Mouse (Mus musculus): ENCODE measurements around the gene Rbm20. TPM values are rescaled to one million over a fixed set of nuclear protein-coding genes. Genes with fewer than 3 reads are reported as not detected.

Gene Rbm20
- total and polyA plus RNA-seq, 3 experiments, result 37.3 to 58.6 TPM; not detected in 1

DNA sequence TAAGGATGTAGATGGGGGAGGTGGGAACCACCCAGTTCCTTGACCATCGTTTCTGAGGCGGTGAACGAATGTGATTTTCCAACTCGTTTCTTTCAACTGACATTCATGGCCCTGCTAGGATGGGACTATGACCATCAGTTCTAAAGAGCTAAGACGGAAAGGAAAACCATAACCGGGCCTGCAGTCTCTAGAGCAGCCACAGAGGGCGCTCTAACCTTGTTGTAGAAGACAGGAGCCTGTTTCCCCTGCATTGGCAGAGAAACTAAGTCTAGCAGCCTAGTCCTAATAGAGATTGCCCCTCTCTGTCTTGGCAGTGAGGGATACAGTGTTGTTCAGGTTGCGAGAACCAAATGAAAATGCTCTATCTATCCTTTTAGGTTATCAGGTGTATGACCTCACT, 164.8 kb downstream of the Rbm20 start:
- Histone ChIP-seq H3K9me3 (replicated peaks; ENCODE audit: insufficient read depth, low read length) (no peaks in the 10 kb centered on the region), H3K36me3 (ENCODE audit: control insufficient read depth in 1 of 2, insufficient read depth in 2 of 2, low read length in 2 of 2) (peaks cover 2 to 3% of the 10 kb centered on the region in 2 experiments; a peak in 3 of 4 replicates), H3K9ac (ENCODE audit: control insufficient read depth, low read depth, low read length, poor library complexity, severe bottlenecking) (no peak overlapping the region), H3K4me1 (ENCODE audit: control insufficient read depth in 1 of 2, insufficient read depth in 2 of 2, low read length in 2 of 2) (no peaks in the 10 kb centered on the region; a peak in 1 of 4 replicates), H3K27me3 (ENCODE audit: control insufficient read depth in 1 of 2, insufficient read depth in 2 of 2, low read length in 2 of 2) (no peaks in the 10 kb centered on the region), H3K79me2 (ENCODE audit: control insufficient read depth, insufficient read depth, low read length, poor library complexity) (no peaks in the 10 kb centered on the region), H3K4me3 (ENCODE audit: control insufficient read depth in 1 of 2, insufficient read depth in 1 of 2, low read depth in 2 of 2, low read length in 2 of 2) (no peak overlapping the region), H3K27ac (ENCODE audit: control insufficient read depth, low read depth, low read length) (no peak overlapping the region)
- DNase-seq (ENCODE audit: low read depth, low spot score), result peak; percentile 72
- no peak for TF ChIP-seq ELF1 (IDR thresholded peaks at IDR 0.05; ENCODE audit: low read depth, low read length)
- TF ChIP-seq MYB (IDR thresholded peaks at IDR 0.05; ENCODE audit: low read depth, low read length), result no peak
- TF ChIP-seq CTCF (IDR thresholded peaks at IDR 0.05 in 2 of 3, conservative IDR thresholded peaks at IDR 0.05 in 1 of 3; ENCODE audit: control insufficient read depth in 1 of 3, insufficient read depth in 1 of 3, low read depth in 2 of 3, low read length in 3 of 3, poor library complexity in 1 of 3, severe bottlenecking in 1 of 3), result peak; percentile 84 to 91 (median 85)
- no peak for TF ChIP-seq GATA1 (IDR thresholded peaks at IDR 0.05; ENCODE audit: low read depth, low read length)
- TF ChIP-seq ZKSCAN1 (IDR thresholded peaks at IDR 0.05; ENCODE audit: low read depth, low read length), result no peak
- TF ChIP-seq TAL1 (IDR thresholded peaks at IDR 0.05; ENCODE audit: low read length), result no peak
- peak; percentile 76 for TF ChIP-seq ZC3H11A (IDR thresholded peaks at IDR 0.05; ENCODE audit: low read depth, low read length)
- TF ChIP-seq KAT2A (conservative IDR thresholded peaks at IDR 0.05; ENCODE audit: low read depth, low read length), result no peak
- peak; percentile 77 for TF ChIP-seq RAD21 (IDR thresholded peaks at IDR 0.05; ENCODE audit: low read depth, low read length)
- peak; percentile 60 for TF ChIP-seq SMC3 (IDR thresholded peaks at IDR 0.05; ENCODE audit: low read depth, low read length)
- no peak for TF ChIP-seq POLR2A (IDR thresholded peaks at IDR 0.05; ENCODE audit: control insufficient read depth in 1 of 2, insufficient read depth in 1 of 2, low read depth in 1 of 2, low read length in 2 of 2, poor library complexity in 1 of 2)

DNA sequence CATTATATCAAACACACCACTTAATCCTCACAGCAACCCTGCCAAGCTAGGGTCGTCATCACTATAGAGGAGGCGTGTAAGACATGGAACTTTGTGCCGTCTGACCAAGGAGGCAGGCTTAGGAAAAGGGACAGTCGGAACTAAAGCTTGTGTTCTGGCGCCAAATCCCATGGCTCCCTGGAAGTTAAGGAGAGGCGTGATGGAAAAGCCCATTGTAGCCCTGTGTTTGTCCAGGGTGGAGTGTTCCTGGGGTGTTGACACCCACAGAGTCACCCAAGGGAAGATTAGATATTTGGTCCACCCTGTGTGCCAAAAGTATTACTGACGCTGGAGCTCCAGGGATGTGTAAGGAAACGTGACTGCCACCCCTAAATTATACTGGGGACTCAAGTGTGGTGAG, 166.9 kb downstream of the Rbm20 start:
- peaks cover 3 to 10% of the 10 kb centered on the region in 2 experiments for H3K4me1 ChIP-seq (ENCODE audit: control insufficient read depth in 1 of 2, insufficient read depth in 2 of 2, low read length in 2 of 2)
- H3K79me2 ChIP-seq (ENCODE audit: control insufficient read depth, insufficient read depth, low read length, poor library complexity), result no peaks in the 10 kb centered on the region
- H3K4me3 ChIP-seq (ENCODE audit: control insufficient read depth in 1 of 2, insufficient read depth in 1 of 2, low read depth in 2 of 2, low read length in 2 of 2), result no peak overlapping the region
- no peak for TF ChIP-seq MAX (IDR thresholded peaks at IDR 0.05; ENCODE audit: low read length)
- TF ChIP-seq BHLHE40 (IDR thresholded peaks at IDR 0.05; ENCODE audit: borderline replicate concordance, low read depth, low read length), result no peak
- no peak for TF ChIP-seq EP300 (IDR thresholded peaks at IDR 0.05; ENCODE audit: low read depth in 1 of 2, low read length in 2 of 2)
- no peak for TF ChIP-seq RAD21 (IDR thresholded peaks at IDR 0.05; ENCODE audit: low read depth, low read length)
- no peak for TF ChIP-seq CTCF (IDR thresholded peaks at IDR 0.05 in 2 of 3, conservative IDR thresholded peaks at IDR 0.05 in 1 of 3; ENCODE audit: control insufficient read depth in 1 of 3, insufficient read depth in 1 of 3, low read depth in 2 of 3, low read length in 3 of 3, poor library complexity in 1 of 3, severe bottlenecking in 1 of 3)
- no peak for TF ChIP-seq MAFK (IDR thresholded peaks at IDR 0.05; ENCODE audit: borderline replicate concordance, low read depth, low read length)
- TF ChIP-seq TCF12 (IDR thresholded peaks at IDR 0.05; ENCODE audit: low read depth, low read length), result no peak
- no peak for TF ChIP-seq CHD2 (IDR thresholded peaks at IDR 0.05; ENCODE audit: low read length)
- no peak for TF ChIP-seq ZC3H11A (IDR thresholded peaks at IDR 0.05; ENCODE audit: low read depth, low read length)
- no peak for TF ChIP-seq UBTF (IDR thresholded peaks at IDR 0.05; ENCODE audit: borderline replicate concordance, insufficient read depth, low read depth, low read length)
- no peak for TF ChIP-seq MXI1 (IDR thresholded peaks at IDR 0.05; ENCODE audit: low read depth, low read length)
- TF ChIP-seq JUND (IDR thresholded peaks at IDR 0.05; ENCODE audit: low read depth, low read length), result no peak
- TF ChIP-seq MEF2A (IDR thresholded peaks at IDR 0.05; ENCODE audit: extremely low read depth, insufficient replicate concordance, low read depth, low read length, poor library complexity, severe bottlenecking), result no peak
- TF ChIP-seq GABPA (IDR thresholded peaks at IDR 0.05; ENCODE audit: low read depth, low read length), result no peak
- TF ChIP-seq POLR2AphosphoS5 (IDR thresholded peaks at IDR 0.05; ENCODE audit: borderline replicate concordance, low read depth, low read length), result no peak
- TF ChIP-seq MYC (IDR thresholded peaks at IDR 0.05; ENCODE audit: low read depth, low read length), result no peak
- TF ChIP-seq ELF1 (IDR thresholded peaks at IDR 0.05; ENCODE audit: low read depth, low read length), result no peak
- no peak for TF ChIP-seq ZKSCAN1 (IDR thresholded peaks at IDR 0.05; ENCODE audit: low read depth, low read length)
- no peak for TF ChIP-seq GATA1 (IDR thresholded peaks at IDR 0.05; ENCODE audit: low read depth, low read length)
- no peak for DNase-seq (ENCODE audit: low read depth, low spot score)
- no peak overlapping the region for H3K9ac ChIP-seq (ENCODE audit: control insufficient read depth, low read depth, low read length, poor library complexity, severe bottlenecking)
- no peaks in the 10 kb centered on the region for H3K9me3 ChIP-seq (replicated peaks; ENCODE audit: insufficient read depth, low read length)
- peaks cover 3 to 8% of the 10 kb centered on the region in 2 experiments for H3K36me3 ChIP-seq (ENCODE audit: control insufficient read depth in 1 of 2, insufficient read depth in 2 of 2, low read length in 2 of 2)
- no peaks in the 10 kb centered on the region for H3K27me3 ChIP-seq (ENCODE audit: control insufficient read depth in 1 of 2, insufficient read depth in 2 of 2, low read length in 2 of 2)
- H3K27ac ChIP-seq (ENCODE audit: control insufficient read depth, low read depth, low read length), result no peak overlapping the region

Data from MEL (cell line).